Mouse (Mus musculus): Measurements from ENCODE around the gene Olfr1049. TPM values are rescaled to one million over a fixed set of nuclear protein-coding genes. Genes with fewer than 3 reads are reported as not detected.
"Not testable (repeated sequence)": the region's sequence is repeated elsewhere in the genome, so short reads cannot be mapped to it uniquely, and the experiment has no call there.

Gene Olfr1049
- not detected for total RNA-seq (2021)

DNA sequence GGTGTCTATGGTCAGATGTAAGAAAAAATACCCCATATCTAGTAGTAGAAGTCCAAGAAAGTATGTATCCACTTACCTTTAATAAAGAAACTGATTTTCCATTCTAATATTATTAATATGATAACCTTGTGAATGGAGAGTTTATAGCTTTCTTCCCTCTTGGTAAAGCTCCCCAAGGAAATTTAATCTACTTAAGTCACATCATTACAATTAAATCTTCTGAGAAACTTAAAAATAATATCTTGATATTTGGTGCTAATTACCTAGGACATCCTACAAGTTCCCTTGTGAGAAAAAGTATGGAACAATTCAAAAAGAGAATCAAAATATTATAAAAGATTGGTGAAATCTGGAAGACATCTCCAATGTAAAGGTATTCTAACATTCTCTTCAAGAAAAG is at the start of gene Olfr1049:
Olfr1049 (minus strand) TSS at position 101 of the 400 bp plus-strand sequence.
- DNase-seq (ENCODE audit: extremely low spot score in 1 of 2, low spot score in 2 of 2); intact Hi-C loops (cut with DNase I): not testable (repeated sequence)

DNA sequence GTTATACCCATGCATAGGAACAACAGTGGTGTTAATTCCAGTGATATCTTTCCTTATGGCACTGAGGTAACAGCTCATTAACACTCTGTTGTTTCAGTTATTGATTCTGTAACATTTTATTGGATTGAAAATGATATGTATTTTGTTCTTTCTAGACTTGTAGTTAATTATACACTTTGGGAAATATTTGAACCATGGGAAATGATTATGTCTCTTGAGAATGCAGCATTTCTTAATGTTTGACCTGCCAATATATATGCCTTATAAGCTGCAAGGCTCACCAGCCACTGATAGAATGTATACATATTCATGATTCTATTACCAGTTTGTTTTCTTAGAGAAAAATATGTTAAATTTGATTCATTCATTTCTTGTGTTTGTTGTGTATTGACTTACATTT is 34.0 kb upstream of the Olfr1049 start, which contains the start of gene Olfr1052:
Olfr1052 (plus strand) TSS at position 301 of the 400 bp plus-strand sequence.
- intact Hi-C loops (cut with DNase I) = no loop called here
- no peak for DNase-seq (ENCODE audit: extremely low spot score in 1 of 2, low spot score in 2 of 2)

DNA sequence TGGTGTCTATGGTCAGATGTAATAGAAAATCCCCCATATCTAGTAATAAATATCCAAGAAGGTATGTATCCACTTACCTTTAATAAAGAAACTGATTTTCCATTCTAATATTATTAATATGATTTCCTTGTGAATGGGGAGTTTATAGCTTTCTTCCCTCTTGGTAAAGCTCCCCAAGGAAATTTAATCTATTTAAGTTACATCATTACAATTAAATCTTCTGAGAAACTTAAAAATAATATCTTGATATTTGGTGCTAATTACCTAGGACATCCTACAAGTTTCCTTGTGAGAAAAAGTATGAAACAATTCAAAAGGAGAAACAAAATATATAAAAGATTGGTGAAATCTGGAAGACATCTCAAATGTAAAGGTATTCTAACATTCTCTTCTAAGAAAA is 20.9 kb upstream of the Olfr1049 start, which contains the start of gene Olfr1051:
Olfr1051 (minus strand) TSS at position 101 of the 400 bp plus-strand sequence.
- intact Hi-C loops (cut with DNase I); DNase-seq (ENCODE audit: extremely low spot score in 1 of 2, low spot score in 2 of 2): not testable (repeated sequence)

DNA sequence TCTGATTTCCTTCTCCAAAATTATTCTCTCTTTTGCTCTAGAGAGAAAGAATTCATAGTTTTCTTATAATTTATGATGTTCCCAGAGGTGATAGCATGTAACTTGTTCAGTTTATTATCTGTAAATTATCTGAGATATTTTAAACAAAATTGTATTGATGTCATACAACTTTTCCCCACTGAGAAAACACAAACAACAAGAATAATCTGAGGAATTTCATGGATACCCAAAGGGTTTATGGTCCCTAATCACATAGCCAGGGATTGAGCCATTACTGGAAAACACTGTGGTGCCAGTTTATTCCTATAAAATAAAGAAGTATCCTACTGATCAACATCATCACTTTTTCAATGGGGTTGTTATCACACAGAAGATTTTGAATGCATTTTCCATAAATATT is 17.9 kb downstream of the Olfr1049 start, which contains the start of gene Olfr1048:
Olfr1048 (minus strand) TSS at position 101 of the 400 bp plus-strand sequence.
- DNase-seq (ENCODE audit: extremely low spot score in 1 of 2, low spot score in 2 of 2) = no peak
- intact Hi-C loops (cut with DNase I) = no loop called here

DNA sequence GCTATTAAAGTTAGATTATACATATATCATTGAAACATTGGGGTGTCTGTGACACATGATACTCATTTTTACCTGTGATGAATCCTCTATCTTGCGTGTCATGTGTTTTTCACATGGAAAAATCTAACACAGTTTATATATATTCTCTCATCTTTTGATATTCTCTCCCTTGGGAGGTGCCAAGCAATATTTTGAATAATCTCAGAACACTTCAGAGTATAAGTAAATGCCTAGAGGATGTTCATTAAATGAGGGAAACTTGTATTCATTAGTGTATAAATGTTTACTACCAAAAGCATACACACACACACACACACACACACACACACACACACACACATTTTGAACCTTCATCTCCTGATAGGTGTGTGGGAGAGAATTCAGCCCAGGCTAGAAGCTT is 26.8 kb downstream of the Olfr1049 start, which contains the start of gene Olfr1047:
Olfr1047 (minus strand) TSS at position 101 of the 400 bp plus-strand sequence.
- DNase-seq (ENCODE audit: extremely low spot score in 1 of 2, low spot score in 2 of 2) = no peak
- intact Hi-C loops (cut with DNase I) = no loop called here

DNA sequence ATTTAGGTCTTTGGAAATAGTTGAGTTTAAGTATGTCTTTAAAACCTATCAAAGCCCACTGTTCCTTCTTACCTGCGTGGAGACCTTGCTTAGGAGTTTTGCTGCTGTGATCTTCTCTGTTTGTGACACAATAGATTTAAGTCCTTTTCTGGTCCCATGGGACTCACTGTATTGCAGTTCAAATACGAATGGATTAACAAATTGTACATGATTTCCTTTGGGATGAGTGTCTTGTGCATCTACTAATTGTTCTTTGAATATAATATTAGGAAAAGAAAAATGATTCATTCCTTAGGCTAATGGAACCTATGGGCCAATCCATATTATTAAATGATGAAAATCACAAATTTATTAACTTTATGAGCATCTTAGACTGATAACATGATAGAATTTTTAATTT is 38.9 kb downstream of the Olfr1049 start, which contains the start of gene Olfr1046:
Olfr1046 (minus strand) TSS at position 101 of the 400 bp plus-strand sequence.
- DNase-seq (ENCODE audit: extremely low spot score in 1 of 2, low spot score in 2 of 2) = no peak
- intact Hi-C loops (cut with DNase I) = no loop called here

Other genes with a start within 250 kb of the Olfr1049 start
- not detected for gene Olfr1033, start 237.7 kb downstream of the Olfr1049 start, total RNA-seq (2021)
- gene Olfr1034, start 212.5 kb downstream of the Olfr1049 start, total RNA-seq (2021) = not detected
- not detected for gene Olfr1036, start 184.3 kb downstream of the Olfr1049 start, total RNA-seq (2021)
- not detected for gene Olfr1037, start 170.9 kb downstream of the Olfr1049 start, total RNA-seq (2021)
- not detected for gene Olfr1039, start 122.4 kb downstream of the Olfr1049 start, total RNA-seq (2021)
- gene Olfr1040, start 111.6 kb downstream of the Olfr1049 start, total RNA-seq (2021) = not detected
- gene Olfr1042, start 96.5 kb downstream of the Olfr1049 start, total RNA-seq (2021) = not detected
- gene Olfr1043, start 90.8 kb downstream of the Olfr1049 start, total RNA-seq (2021) = not detected
- gene Olfr1044, start 80.5 kb downstream of the Olfr1049 start, total RNA-seq (2021) = not detected
- not detected for gene Olfr52, start 72.6 kb downstream of the Olfr1049 start, total RNA-seq (2021)
- not detected for gene Olfr1045, start 55.3 kb downstream of the Olfr1049 start, total RNA-seq (2021)
- gene Olfr1046, start 39.0 kb downstream of the Olfr1049 start, total RNA-seq (2021) = not detected
- not detected for gene Olfr1047, start 26.9 kb downstream of the Olfr1049 start, total RNA-seq (2021)
- not detected for gene Olfr1048, start 18.0 kb downstream of the Olfr1049 start, total RNA-seq (2021)
- not detected for gene Olfr1051, start 20.8 kb upstream of the Olfr1049 start, total RNA-seq (2021)
- gene Olfr1052, start 34.1 kb upstream of the Olfr1049 start, total RNA-seq (2021) = not detected
- gene Olfr1053, start 57.0 kb upstream of the Olfr1049 start, total RNA-seq (2021) = not detected
- gene Olfr1054, start 77.1 kb upstream of the Olfr1049 start, total RNA-seq (2021) = not detected
- not detected for gene Olfr1055, start 92.0 kb upstream of the Olfr1049 start, total RNA-seq (2021)
- gene Olfr1056, start 104.1 kb upstream of the Olfr1049 start, total RNA-seq (2021) = not detected
- not detected for gene Olfr1057, start 120.1 kb upstream of the Olfr1049 start, total RNA-seq (2021)
- gene Olfr1058, start 130.2 kb upstream of the Olfr1049 start, total RNA-seq (2021) = not detected
- not detected for gene Olfr1061, start 155.7 kb upstream of the Olfr1049 start, total RNA-seq (2021)
- gene Olfr1062, start 168.4 kb upstream of the Olfr1049 start, total RNA-seq (2021) = not detected
- gene Olfr1065, start 192.3 kb upstream of the Olfr1049 start, total RNA-seq (2021) = not detected
- gene Olfr1066, start 197.9 kb upstream of the Olfr1049 start, total RNA-seq (2021) = not detected
- gene Olfr228, start 229.1 kb upstream of the Olfr1049 start, total RNA-seq (2021) = not detected